Mouse (Mus musculus) spleen, adult 2 months (tissue): ENCODE measurements around the gene Myoz1.

ENCODE experiments used
- CTCF ChIP-seq: fragments of 200-500 bp; IDR thresholded peaks from 2 replicates; pipeline ENCODE4 v1.5.1; 2011; ENCODE audit warnings: mild to moderate bottlenecking, inconsistent platforms; ENCODE audit not compliant: insufficient read depth, insufficient read length, insufficient replicate concordance; ENCODE audit errors: extremely low read depth
- POLR2A ChIP-seq: fragments of 200-500 bp; IDR thresholded peaks from 2 replicates; pipeline ENCODE4 v1.6.1; 2011; ENCODE audit warnings: low read depth, low read length, inconsistent platforms

DNA sequence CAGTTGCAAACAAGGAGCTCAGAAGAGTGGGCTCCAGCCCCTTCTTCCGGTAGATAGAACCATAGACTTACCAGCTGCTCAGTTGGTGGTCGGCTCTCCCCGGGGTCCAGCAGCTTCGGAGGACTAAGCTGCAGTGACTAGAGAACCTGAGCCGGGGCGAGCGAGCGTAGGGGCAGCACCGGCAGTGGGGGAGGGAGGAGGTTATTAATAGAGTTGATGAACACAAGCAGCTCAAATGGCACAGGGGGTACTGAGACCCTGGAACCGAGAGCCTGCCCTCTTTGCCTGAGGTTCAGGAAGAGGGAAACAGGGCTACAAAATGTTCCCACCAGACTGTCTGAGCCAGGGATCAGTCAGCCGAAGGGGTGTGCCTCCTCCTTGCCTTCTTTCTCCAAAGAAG is at the start of gene Myoz1:
- no peak for TF ChIP-seq CTCF
- TF ChIP-seq POLR2A = no peak
